Comparison of ENCODE assay signal across 8 mouse cellular contexts in the genomic region with DNA sequence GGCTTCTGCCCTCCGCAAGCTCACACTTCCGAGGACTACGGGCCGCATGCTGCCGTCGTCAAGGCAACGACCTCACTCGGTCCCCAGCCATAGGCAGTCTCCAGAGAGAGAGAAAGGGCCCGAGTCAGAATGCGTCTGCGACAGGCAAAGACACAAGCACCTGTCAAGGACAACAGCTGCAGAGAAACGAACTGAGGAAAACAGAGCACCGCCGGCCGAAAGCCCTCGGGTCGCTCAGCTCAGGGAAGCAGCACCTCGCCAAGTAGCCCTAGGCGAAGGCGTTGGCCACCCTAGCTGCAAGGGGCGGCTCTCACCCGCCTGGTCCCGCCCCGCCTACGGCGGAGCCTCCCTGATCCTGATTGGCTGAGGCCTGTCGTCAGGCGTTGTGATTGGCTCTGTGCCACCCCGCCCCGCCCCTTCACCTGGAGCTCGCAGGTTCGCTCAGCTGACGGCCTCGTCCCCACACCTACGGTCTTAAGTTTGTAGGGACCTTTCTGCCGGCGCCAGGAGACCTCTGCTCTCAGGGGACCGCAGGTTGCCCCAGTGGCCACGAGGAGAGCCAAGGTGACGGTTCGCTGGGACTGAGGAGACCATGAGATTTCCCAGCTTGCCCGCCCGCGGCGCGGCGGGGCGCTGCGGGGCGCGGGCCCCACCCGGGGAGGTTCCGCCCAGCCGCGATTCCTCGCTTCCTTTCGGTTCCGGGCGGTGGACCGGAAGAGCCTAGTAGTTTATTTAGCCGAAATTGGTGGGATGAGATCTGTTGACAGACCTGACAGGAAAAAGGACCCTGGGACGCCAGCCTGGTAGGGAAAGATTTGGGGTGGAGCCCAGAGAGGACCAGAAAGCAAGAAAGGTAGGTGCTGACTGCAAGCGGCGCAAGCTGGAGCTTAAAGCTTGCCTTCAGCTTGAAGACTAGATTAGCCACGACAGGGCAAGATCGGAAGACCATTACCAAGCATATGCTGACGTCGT. TPM values are rescaled to one million over a fixed set of nuclear protein-coding genes. Genes with fewer than 3 reads are reported as not detected.
DNase-seq lines count a peak whose midpoint lies in the region; ATAC-seq and TF ChIP-seq lines count a peak whose summit lies in the region.

No protein-coding gene starts in this region.

- no peaks in the 10 kb centered on the region; the same call in 1 of the 2 replicates for H3K27me3 ChIP-seq in heart, embryonic 12.5 days (replicated peaks)
- no peaks in the 10 kb centered on the region for H3K27me3 ChIP-seq in kidney, postnatal 0 days (ENCODE audit: insufficient read depth, low read length)
- peaks cover 3% of the 10 kb centered on the region; the same call in 1 of the 2 replicates for H3K27me3 ChIP-seq in liver, embryonic 11.5 days (replicated peaks; ENCODE audit: control insufficient read depth, insufficient read depth, low read length)
- H3K27me3 ChIP-seq in stomach, embryonic 14.5 days (ENCODE audit: control insufficient read depth, insufficient read depth, low read length): no peaks in the 10 kb centered on the region

- H3K9me3 ChIP-seq in heart, embryonic 12.5 days (replicated peaks): no peaks in the 10 kb centered on the region
- H3K9me3 ChIP-seq in kidney, postnatal 0 days (replicated peaks; ENCODE audit: low read length): no peaks in the 10 kb centered on the region
- H3K9me3 ChIP-seq in liver, embryonic 11.5 days (ENCODE audit: control insufficient read depth, low read length): no peaks in the 10 kb centered on the region
- H3K9me3 ChIP-seq in stomach, embryonic 14.5 days (ENCODE audit: control insufficient read depth, low read depth, low read length): no peaks in the 10 kb centered on the region

- peak; percentile 100 for ATAC-seq in erythroid progenitor cell, adult 5-6 weeks (replicated peaks; ENCODE audit: low FRiP score, poor library complexity, severe bottlenecking)
- ATAC-seq in heart, embryonic 12.5 days (ENCODE audit: insufficient number of reproducible peaks, low FRiP score): peak; percentile 100
- ATAC-seq in kidney, postnatal 0 days (replicated peaks; ENCODE audit: low FRiP score, low read depth): peak; percentile 99
- peak; percentile 100 for ATAC-seq in liver, embryonic 11.5 days (replicated peaks; ENCODE audit: low FRiP score)
- peak; percentile 100 for ATAC-seq in stomach, embryonic 14.5 days (ENCODE audit: insufficient number of reproducible peaks, insufficient read depth, low FRiP score, low read depth)

- no peak for TF ChIP-seq CTCF in kidney, postnatal 0 days (IDR thresholded peaks at IDR 0.05; ENCODE audit: low read depth)

- H3K4me1 ChIP-seq in heart, embryonic 12.5 days (replicated peaks): no peaks in the 10 kb centered on the region
- H3K4me1 ChIP-seq in kidney, postnatal 0 days (replicated peaks; ENCODE audit: insufficient read depth, low read length): no peaks in the 10 kb centered on the region
- H3K4me1 ChIP-seq in liver, embryonic 11.5 days (replicated peaks; ENCODE audit: control insufficient read depth, insufficient read depth, low read length): peaks cover 3% of the 10 kb centered on the region
- H3K4me1 ChIP-seq in stomach, embryonic 14.5 days (ENCODE audit: control insufficient read depth, insufficient read depth, low read length): no peaks in the 10 kb centered on the region; the same call in 1 of the 2 replicates

- H3K36me3 ChIP-seq in heart, embryonic 12.5 days: no peaks in the 10 kb centered on the region
- no peaks in the 10 kb centered on the region for H3K36me3 ChIP-seq in kidney, postnatal 0 days (ENCODE audit: insufficient read depth, low read length)
- H3K36me3 ChIP-seq in liver, embryonic 11.5 days (ENCODE audit: control insufficient read depth, insufficient read depth, low read length): no peaks in the 10 kb centered on the region
- H3K36me3 ChIP-seq in stomach, embryonic 14.5 days (ENCODE audit: control insufficient read depth, insufficient read depth, low read length): no peaks in the 10 kb centered on the region

- DNase-seq in CD4-positive helper T cell, adult 2 months (ENCODE audit: low read depth, low spot score): peak; percentile 96
- DNase-seq in brain, embryonic 18.5 days (ENCODE audit: low read depth, low spot score): peak; percentile 77
- DNase-seq in kidney, postnatal 0 days (ENCODE audit: low spot score): peak; percentile 88
- DNase-seq in liver, embryonic 11.5 days (ENCODE audit: low spot score): peak; percentile 90
- DNase-seq in naive thymus-derived CD4-positive, alpha-beta T cell, adult 2 months (ENCODE audit: low read depth): peak; percentile 97

- H3K4me2 ChIP-seq in heart, embryonic 12.5 days: peak overlapping the region; percentile 81
- H3K4me2 ChIP-seq in kidney, postnatal 0 days (ENCODE audit: low read length): peak overlapping the region; percentile 96
- H3K4me2 ChIP-seq in liver, embryonic 11.5 days: peak overlapping the region; percentile 95
- H3K4me2 ChIP-seq in stomach, embryonic 14.5 days (replicated peaks; ENCODE audit: low read depth, low read length): peak overlapping the region; percentile 48

- WGBS in heart, embryonic 12.5 days: under 1% methylated on average over 66 of the region's 68 CpGs
- under 1% methylated on average over 68 of the region's 68 CpGs for WGBS in kidney, postnatal 0 days
- under 1% methylated on average over 68 of the region's 68 CpGs for WGBS in liver, embryonic 11.5 days
- WGBS in stomach, embryonic 14.5 days: under 1% methylated on average over 68 of the region's 68 CpGs

- H3K9ac ChIP-seq in heart, embryonic 12.5 days: peak overlapping the region; percentile 69
- H3K9ac ChIP-seq in kidney, postnatal 0 days (ENCODE audit: low read depth, low read length): peak overlapping the region; percentile 70
- peak overlapping the region; percentile 46 for H3K9ac ChIP-seq in liver, embryonic 11.5 days (ENCODE audit: low read depth, low read length)
- H3K9ac ChIP-seq in stomach, embryonic 14.5 days (replicated peaks; ENCODE audit: low read depth, low read length): peak overlapping the region; percentile 57

- H3K27ac ChIP-seq in heart, embryonic 12.5 days (ENCODE audit: poor library complexity, severe bottlenecking): no peak overlapping the region
- H3K27ac ChIP-seq in kidney, postnatal 0 days: peak overlapping the region; percentile 56; the same call in 1 of the 2 replicates
- H3K27ac ChIP-seq in liver, embryonic 11.5 days (ENCODE audit: low read depth, low read length): no peak overlapping the region
- H3K27ac ChIP-seq in stomach, embryonic 14.5 days (ENCODE audit: low read length): no peak overlapping the region

- H3K4me3 ChIP-seq in heart, embryonic 12.5 days: peak overlapping the region; percentile 86
- H3K4me3 ChIP-seq in kidney, postnatal 0 days (replicated peaks; ENCODE audit: low read depth, low read length): peak overlapping the region; percentile 70
- peak overlapping the region; percentile 77 for H3K4me3 ChIP-seq in liver, embryonic 11.5 days (ENCODE audit: low read depth, low read length)
- H3K4me3 ChIP-seq in stomach, embryonic 14.5 days (ENCODE audit: low read depth, low read length): peak overlapping the region; percentile 70

RNA-seq across cellular contexts. Expression of gene Cdkl2, which starts 1.0 kb away (rescaled TPM):
- 0.42 TPM in 1 of 2 replicates, not detected in the other for total RNA-seq in erythroid progenitor cell, adult 5-6 weeks (2015; ENCODE audit: low replicate concordance)
- total RNA-seq in erythroid progenitor cell, adult 5-6 weeks (2017; ENCODE audit: low replicate concordance): 2.0 TPM in 1 of 2 replicates, not detected in the other
- 1.0 TPM in 2 replicates for polyA plus RNA-seq in heart, embryonic 12.5 days (2016; fragmentation: Nextera tagmentation; extraction: Ambion mirVana)
- polyA plus RNA-seq in kidney, postnatal 0 days (2015; fragmentation: Nextera tagmentation; extraction: Ambion mirVana): 2.0 and 2.2 TPM in 2 replicates
- 0.45 TPM in 2 replicates for polyA plus RNA-seq in liver, embryonic 11.5 days (2014; fragmentation: Nextera tagmentation; extraction: Ambion mirVana)
- 4.3 and 5.0 TPM in 2 replicates for polyA plus RNA-seq in stomach, embryonic 14.5 days (2014; fragmentation: Nextera tagmentation; extraction: Ambion mirVana)

RNA-seq across cellular contexts. Expression of gene G3bp2, which starts 40.9 kb away (rescaled TPM):
- 40.0 and 47.8 TPM in 2 replicates for total RNA-seq in erythroid progenitor cell, adult 5-6 weeks (2015; ENCODE audit: low replicate concordance)
- 60.5 and 68.3 TPM in 2 replicates for total RNA-seq in erythroid progenitor cell, adult 5-6 weeks (2017; ENCODE audit: low replicate concordance)
- polyA plus RNA-seq in heart, embryonic 12.5 days (2016; fragmentation: Nextera tagmentation; extraction: Ambion mirVana): 186 and 193 TPM in 2 replicates
- polyA plus RNA-seq in kidney, postnatal 0 days (2015; fragmentation: Nextera tagmentation; extraction: Ambion mirVana): 134 and 155 TPM in 2 replicates
- 127 and 143 TPM in 2 replicates for polyA plus RNA-seq in liver, embryonic 11.5 days (2014; fragmentation: Nextera tagmentation; extraction: Ambion mirVana)
- 205 and 218 TPM in 2 replicates for polyA plus RNA-seq in stomach, embryonic 14.5 days (2014; fragmentation: Nextera tagmentation; extraction: Ambion mirVana)

RNA-seq across cellular contexts. Expression of gene Odaph, which starts 55.4 kb away (rescaled TPM):
- not detected in 2 replicates for total RNA-seq in erythroid progenitor cell, adult 5-6 weeks (2015; ENCODE audit: low replicate concordance)
- not detected in 2 replicates for total RNA-seq in erythroid progenitor cell, adult 5-6 weeks (2017; ENCODE audit: low replicate concordance)
- not detected in 2 replicates for polyA plus RNA-seq in heart, embryonic 12.5 days (2016; fragmentation: Nextera tagmentation; extraction: Ambion mirVana)
- polyA plus RNA-seq in kidney, postnatal 0 days (2015; fragmentation: Nextera tagmentation; extraction: Ambion mirVana): not detected in 2 replicates
- not detected in 2 replicates for polyA plus RNA-seq in liver, embryonic 11.5 days (2014; fragmentation: Nextera tagmentation; extraction: Ambion mirVana)
- not detected in 2 replicates for polyA plus RNA-seq in stomach, embryonic 14.5 days (2014; fragmentation: Nextera tagmentation; extraction: Ambion mirVana)
